Mouse (Mus musculus) E14TG2a.4 (cell line): ENCODE measurements at regions not wholly inside any gene's neighbourhood (a gene's known extent, or its start where the extent isn't known, plus 50 kb on each side); places are given as distances from the start of the nearest gene placed in this dataset.

Source experiments
- CTCF ChIP-seq: conservative IDR thresholded peaks from 2 replicates; pipeline ENCODE4 v1.5.1; 2014; ENCODE audit warnings: low read length
- NANOG ChIP-seq: IDR thresholded peaks from 2 replicates; pipeline ENCODE4 v1.6.1; 2014; ENCODE audit warnings: borderline replicate concordance, low read length, mixed read lengths
- POU5F1 ChIP-seq: IDR thresholded peaks from 2 replicates; pipeline ENCODE4 v1.6.1; 2014; ENCODE audit warnings: low read length, borderline replicate concordance

GRCm38 (mm10) chr9:79215986-79216385 lies 502.6 kb downstream of the Col12a1 start:
- TF ChIP-seq CTCF (no peak), NANOG (no peak), POU5F1 (no peak)
